Mouse (Mus musculus) effector memory CD4-positive, alpha-beta T cell, adult 5 months (primary cell): ENCODE data around the gene Krtap4-9. TPM values are rescaled to one million over a fixed set of nuclear protein-coding genes. Genes with fewer than 3 reads are reported as not detected.

Experiments
- polyA plus RNA-seq: library from polyadenylated mRNA; unstranded; fragments of 100-300 nt; shearing (Covaris generic); gene quantifications from one replicate; pipeline ENCODE4 v1.2.1, GENCODE M21; 2017

The Krtap4-9 gene
- not detected for polyA plus RNA-seq

DNA sequence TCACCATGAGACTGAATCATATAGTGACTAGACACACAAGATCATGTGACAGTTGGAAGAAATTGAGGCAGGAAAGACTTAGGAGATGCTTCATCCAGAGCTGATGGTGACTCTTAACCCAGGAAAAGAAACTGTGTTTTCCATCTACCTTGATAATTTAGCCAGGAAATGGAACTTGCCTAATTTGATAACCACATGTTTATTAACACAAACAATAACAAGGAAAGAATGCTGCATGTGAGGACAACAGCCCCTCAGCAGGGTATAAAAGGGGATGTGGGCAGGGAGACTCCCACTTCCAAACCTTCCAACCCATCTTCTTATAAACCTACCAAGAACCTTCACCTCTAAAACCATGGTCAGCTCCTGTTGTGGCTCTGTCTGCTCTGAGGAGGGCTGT lies at the start of gene Krtap4-9:
Gene Krtap4-9 (plus strand): TSS at position 301 of the 400 bp plus-strand sequence.

DNA sequence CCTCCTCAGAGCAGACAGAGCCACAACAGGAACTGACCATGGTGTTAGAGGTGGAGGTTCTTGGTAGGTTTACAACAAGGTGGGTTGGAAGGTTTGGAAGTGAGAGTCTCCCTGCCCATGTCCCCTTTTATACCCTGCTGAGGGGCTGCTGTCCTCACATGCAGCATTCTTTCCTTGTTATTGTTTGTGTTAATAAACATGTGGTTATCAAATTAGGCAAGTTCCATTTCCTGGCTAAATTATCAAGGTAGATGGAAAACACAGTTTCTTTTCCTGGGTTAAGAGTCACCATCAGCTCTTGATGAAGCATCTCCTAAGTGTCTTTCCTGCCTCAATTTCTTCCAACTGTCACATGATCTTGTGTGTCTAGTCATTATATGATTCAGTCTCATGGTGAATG lies 12.2 kb upstream of the Krtap4-9 start, which contains the start of gene Gm11595:
Gene Gm11595 (minus strand): TSS at position 101 of the 400 bp plus-strand sequence.

GRCm38 (mm10) chr11:99780604-99781003 lies 4.4 kb upstream of the Krtap4-9 start, which contains the start of gene Krtap4-8:
Gene Krtap4-8, minus strand, starts transcription at chr11:99780704.

GRCm38 (mm10) chr11:99793367-99793766 lies 8.4 kb downstream of the Krtap4-9 start, which contains the start of gene Gm11596:
Gene Gm11596, minus strand, starts transcription at chr11:99793467.

DNA sequence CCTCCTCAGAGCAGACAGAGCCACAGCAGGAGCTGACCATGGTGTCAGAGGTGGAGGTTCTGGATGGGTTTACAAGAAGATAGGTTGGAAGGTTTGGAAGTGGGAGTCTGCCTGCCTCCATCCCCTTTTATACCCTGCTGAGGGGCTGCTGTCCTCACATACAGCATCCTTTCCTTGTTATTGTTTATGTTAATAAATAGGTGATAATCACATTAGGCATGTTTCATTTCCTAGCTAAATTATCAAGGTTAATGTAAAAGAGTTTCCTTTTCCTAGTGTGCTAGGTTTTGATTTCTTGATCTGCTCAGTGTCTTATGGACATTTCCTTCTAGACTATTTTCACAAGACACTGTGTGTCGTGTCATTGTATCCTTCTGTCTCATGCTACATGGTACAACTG lies 13.8 kb downstream of the Krtap4-9 start, which contains the start of gene Gm11569:
Gene Gm11569 (minus strand): TSS at position 101 of the 400 bp plus-strand sequence.

GRCm38 (mm10) chr11:99804346-99804745 lies 19.3 kb downstream of the Krtap4-9 start, which contains the start of gene Gm11554:
Gene Gm11554, minus strand, starts transcription at chr11:99804446.

GRCm38 (mm10) chr11:99809792-99810191 lies 24.8 kb downstream of the Krtap4-9 start, which contains the start of gene Krtap4-13:
Gene Krtap4-13, minus strand, starts transcription at chr11:99809892.

GRCm38 (mm10) chr11:99815566-99815965 lies 30.6 kb downstream of the Krtap4-9 start, which contains the start of gene Gm11564:
Gene Gm11564, minus strand, starts transcription at chr11:99815666.

Other genes starting within 250 kb of the Krtap4-9 start
- not detected for gene Krt40, start 242.0 kb upstream of the Krtap4-9 start, polyA plus RNA-seq
- not detected for gene Krtap3-3, start 234.3 kb upstream of the Krtap4-9 start, polyA plus RNA-seq
- gene Krtap3-2, start 228.3 kb upstream of the Krtap4-9 start, polyA plus RNA-seq: not detected
- gene Gm11939, start 225.7 kb upstream of the Krtap4-9 start, polyA plus RNA-seq: not detected
- gene Krtap3-1, start 218.6 kb upstream of the Krtap4-9 start, polyA plus RNA-seq: not detected
- not detected for gene Krtap1-5, start 204.2 kb upstream of the Krtap4-9 start, polyA plus RNA-seq
- gene Krtap1-4, start 201.5 kb upstream of the Krtap4-9 start, polyA plus RNA-seq: not detected
- gene Krtap1-3, start 193.9 kb upstream of the Krtap4-9 start, polyA plus RNA-seq: not detected
- not detected for gene Krtap9-3, start 187.1 kb upstream of the Krtap4-9 start, polyA plus RNA-seq
- gene Gm11938, start 181.9 kb upstream of the Krtap4-9 start, polyA plus RNA-seq: not detected
- gene Gm11937, start 175.0 kb upstream of the Krtap4-9 start, polyA plus RNA-seq: not detected
- not detected for gene Krtap2-4, start 170.4 kb upstream of the Krtap4-9 start, polyA plus RNA-seq
- gene Gm11562, start 164.8 kb upstream of the Krtap4-9 start, polyA plus RNA-seq: not detected
- gene Krtap4-1, start 157.0 kb upstream of the Krtap4-9 start, polyA plus RNA-seq: not detected
- gene Krtap4-2, start 150.1 kb upstream of the Krtap4-9 start, polyA plus RNA-seq: not detected
- not detected for gene Krtap4-7, start 141.1 kb upstream of the Krtap4-9 start, polyA plus RNA-seq
- not detected for gene Gm11555, start 135.0 kb upstream of the Krtap4-9 start, polyA plus RNA-seq
- gene Gm11563, start 126.2 kb upstream of the Krtap4-9 start, polyA plus RNA-seq: not detected
- gene Krtap4-6, start 119.2 kb upstream of the Krtap4-9 start, polyA plus RNA-seq: not detected
- gene Gm14190, start 94.5 kb upstream of the Krtap4-9 start, polyA plus RNA-seq: not detected
- gene Gm14180, start 50.9 kb upstream of the Krtap4-9 start, polyA plus RNA-seq: not detected
- gene Gm11595, start 12.3 kb upstream of the Krtap4-9 start, polyA plus RNA-seq: not detected
- not detected for gene Krtap4-8, start 4.5 kb upstream of the Krtap4-9 start, polyA plus RNA-seq
- not detected for gene Gm11596, start 8.3 kb downstream of the Krtap4-9 start, polyA plus RNA-seq
- gene Gm11569, start 13.7 kb downstream of the Krtap4-9 start, polyA plus RNA-seq: not detected
- gene Gm11554, start 19.2 kb downstream of the Krtap4-9 start, polyA plus RNA-seq: not detected
- not detected for gene Krtap4-13, start 24.7 kb downstream of the Krtap4-9 start, polyA plus RNA-seq
- not detected for gene Gm11564, start 30.5 kb downstream of the Krtap4-9 start, polyA plus RNA-seq
- not detected for gene 2300003K06Rik, start 52.9 kb downstream of the Krtap4-9 start, polyA plus RNA-seq
- gene Krtap4-16, start 66.4 kb downstream of the Krtap4-9 start, polyA plus RNA-seq: not detected
- gene Gm11568, start 72.7 kb downstream of the Krtap4-9 start, polyA plus RNA-seq: not detected
- not detected for gene Gm11559, start 79.3 kb downstream of the Krtap4-9 start, polyA plus RNA-seq
- gene Krtap9-1, start 88.2 kb downstream of the Krtap4-9 start, polyA plus RNA-seq: not detected
- not detected for gene Gm11567, start 94.0 kb downstream of the Krtap4-9 start, polyA plus RNA-seq
- gene Krtap31-1, start 122.7 kb downstream of the Krtap4-9 start, polyA plus RNA-seq: not detected
- gene Gm11565, start 129.6 kb downstream of the Krtap4-9 start, polyA plus RNA-seq: not detected
- gene Krtap31-2, start 151.1 kb downstream of the Krtap4-9 start, polyA plus RNA-seq: not detected
- gene Krtap9-5, start 163.3 kb downstream of the Krtap4-9 start, polyA plus RNA-seq: not detected
- gene Krtap29-1, start 193.9 kb downstream of the Krtap4-9 start, polyA plus RNA-seq: not detected
- not detected for gene Krtap16-1, start 201.4 kb downstream of the Krtap4-9 start, polyA plus RNA-seq
- not detected for gene Krtap17-1, start 208.8 kb downstream of the Krtap4-9 start, polyA plus RNA-seq
- not detected for gene Krt33a, start 231.0 kb downstream of the Krtap4-9 start, polyA plus RNA-seq
- gene Krt33b, start 244.7 kb downstream of the Krtap4-9 start, polyA plus RNA-seq: not detected